Mouse (Mus musculus) midbrain, embryonic 10.5 days (tissue): Measurements from ENCODE around the gene Lrp5. TPM values are rescaled to one million over a fixed set of nuclear protein-coding genes. Genes with fewer than 3 reads are reported as not detected.
"Not testable (repeated sequence)": the region's sequence is repeated elsewhere in the genome, so short reads cannot be mapped to it uniquely, and the experiment has no call there.

Experiments used
- DNase-seq: peaks from one replicate; pipeline ENCODE4 v3.0.0-alpha.2; 2017; ENCODE audit warnings: low spot score
- H3K27ac ChIP-seq: fragments of 300-500 bp; sonication (generic); replicated peaks from 2 replicates; pipeline ENCODE4 v1.5.1; 2016; ENCODE audit warnings: mild to moderate bottlenecking
- H3K27me3 ChIP-seq: fragments of 300-500 bp; sonication (generic); 2 replicates; pipeline ENCODE4 v1.6.1; 2016; ENCODE audit warnings: low read depth, mild to moderate bottlenecking; ENCODE audit not compliant: poor library complexity, severe bottlenecking
- H3K36me3 ChIP-seq: fragments of 300-500 bp; sonication (generic); 2 replicates; pipeline ENCODE4 v1.6.1; 2016; ENCODE audit warnings: mild to moderate bottlenecking, moderate library complexity
- H3K4me1 ChIP-seq: fragments of 300-500 bp; sonication (generic); 2 replicates; pipeline ENCODE4 v1.6.1; 2016
- H3K4me3 ChIP-seq: fragments of 300-500 bp; sonication (generic); 2 replicates; pipeline ENCODE4 v1.5.1; 2016; ENCODE audit warnings: mild to moderate bottlenecking, moderate library complexity
- H3K9me3 ChIP-seq: fragments of 300-500 bp; sonication (generic); replicated peaks from 2 replicates; pipeline ENCODE4 v1.6.1; 2016; ENCODE audit warnings: mild to moderate bottlenecking
- WGBS: fragments of 180-500 bp; shearing (Covaris S2); methylation state at CpG from one replicate; pipeline ENCODE4 v1.1.7; 2016; 5-methylcytosine and 5-hydroxymethylcytosine counted together
- polyA plus RNA-seq: library from polyadenylated mRNA; unstranded; fragments of >200 nt; fragmentation: Nextera tagmentation; extraction: Ambion mirVana; gene quantifications from 2 replicates; pipeline ENCODE4 v1.2.1, GENCODE M21; 2016

Gene Lrp5
- polyA plus RNA-seq, 1 experiment from 2014 or later: 2.5 TPM

- Histone ChIP-seq H3K4me3 (no peak overlapping the region), H3K27ac (0 out of 2 replicates have a peak overlapping the region, but pooled peaks have one; percentile 39), H3K9me3 (peaks cover 11% of the 10 kb centered on the region; the same call in 1 of the 2 replicates), H3K4me1 (peaks cover 11% of the 10 kb centered on the region; the same call in 1 of the 2 replicates), H3K27me3 (no peaks in the 10 kb centered on the region), H3K36me3 (peaks cover 23% of the 10 kb centered on the region)
- WGBS: 86% methylated on average over 10 of the region's 10 CpGs
- DNase-seq: no peak
These were observed 17.8 kb downstream of the Lrp5 start for GRCm38 (mm10) chr19:3668551-3668950.

GRCm38 (mm10) chr19:3667979-3668378 is 18.4 kb downstream of the Lrp5 start:
- Histone ChIP-seq H3K36me3 (peaks cover 17% of the 10 kb centered on the region), H3K27ac (no peak overlapping the region), H3K4me3 (no peak overlapping the region), H3K9me3 (peaks cover 7% of the 10 kb centered on the region; the same call in 1 of the 2 replicates), H3K27me3 (no peaks in the 10 kb centered on the region), H3K4me1 (peaks cover 11% of the 10 kb centered on the region; the same call in 1 of the 2 replicates)
- no peak for DNase-seq
- 84% methylated on average over 11 of the region's 11 CpGs for WGBS

GRCm38 (mm10) chr19:3667155-3667895 is 19.0 kb downstream of the Lrp5 start:
- Histone ChIP-seq H3K9me3 (peaks cover under 1% of the 10 kb centered on the region; the same call in 1 of the 2 replicates), H3K4me3 (no peak overlapping the region), H3K27me3 (no peaks in the 10 kb centered on the region), H3K27ac (no peak overlapping the region), H3K4me1 (peaks cover 11% of the 10 kb centered on the region; the same call in 1 of the 2 replicates), H3K36me3 (peaks cover 11% of the 10 kb centered on the region)
- WGBS: 89% methylated on average over 6 of the region's 6 CpGs
- DNase-seq: no peak

GRCm38 (mm10) chr19:3666632-3667031 is 19.7 kb downstream of the Lrp5 start:
- 86% methylated on average over 2 of the region's 2 CpGs for WGBS
- no peak for DNase-seq
- no peak overlapping the region for H3K27ac ChIP-seq
- H3K9me3 ChIP-seq: no peaks in the 10 kb centered on the region
- H3K4me3 ChIP-seq: no peak overlapping the region
- H3K27me3 ChIP-seq: no peaks in the 10 kb centered on the region
- H3K36me3 ChIP-seq: 0 out of 2 replicates have a peak, but pooled peaks cover 4% of the 10 kb centered on the region
- peaks cover 11% of the 10 kb centered on the region; the same call in 1 of the 2 replicates for H3K4me1 ChIP-seq

DNA sequence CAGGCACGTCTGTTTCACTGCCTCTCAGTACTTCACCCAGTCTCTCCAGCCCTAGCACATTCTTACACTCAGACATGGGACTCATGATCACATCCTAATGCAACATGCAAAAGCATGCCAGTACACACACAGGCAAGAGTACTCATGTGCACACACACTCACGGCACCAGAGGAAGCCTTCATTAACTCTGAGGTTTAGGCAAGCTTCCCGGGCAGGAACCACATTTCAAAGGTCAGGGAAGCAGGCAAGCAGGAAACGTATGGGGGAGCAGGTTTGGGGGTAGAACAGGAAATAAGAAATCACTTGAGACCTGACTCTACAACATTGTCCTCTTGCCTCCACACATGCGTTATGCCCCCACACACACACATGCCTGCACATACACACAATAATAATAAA is 20.9 kb downstream of the Lrp5 start:
- no peak overlapping the region for H3K27ac ChIP-seq
- H3K36me3 ChIP-seq: no peaks in the 10 kb centered on the region
- 71% methylated on average over 5 of the region's 5 CpGs for WGBS
- no peaks in the 10 kb centered on the region for H3K9me3 ChIP-seq
- no peaks in the 10 kb centered on the region for H3K27me3 ChIP-seq
- no peak overlapping the region for H3K4me3 ChIP-seq
- peaks cover 11% of the 10 kb centered on the region; the same call in 1 of the 2 replicates for H3K4me1 ChIP-seq
- no peak for DNase-seq

DNA sequence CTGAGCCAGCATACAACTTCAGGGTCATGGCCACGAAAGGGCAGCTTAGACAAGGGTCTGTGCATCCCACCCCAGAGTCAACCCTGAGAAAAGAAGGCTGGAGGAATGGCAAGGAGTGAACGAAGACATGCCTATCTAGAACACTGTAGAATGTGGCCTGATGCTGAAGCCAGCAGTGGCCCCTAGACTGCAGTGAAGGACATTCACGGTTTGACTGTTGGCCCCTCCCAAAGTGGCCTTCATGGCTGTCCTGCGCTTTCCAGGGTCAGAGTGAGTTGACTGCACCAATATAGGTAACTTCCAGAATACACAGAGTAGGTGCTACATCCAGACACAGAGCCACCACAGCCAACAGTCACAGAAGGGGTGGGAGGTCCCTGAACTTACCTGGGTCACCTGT is 28.4 kb downstream of the Lrp5 start:
- no peak overlapping the region for H3K27ac ChIP-seq
- DNase-seq: no peak
- no peaks in the 10 kb centered on the region for H3K4me1 ChIP-seq
- H3K27me3 ChIP-seq: no peaks in the 10 kb centered on the region
- no peak overlapping the region for H3K4me3 ChIP-seq
- peaks cover 11% of the 10 kb centered on the region; the same call in 1 of the 2 replicates for H3K9me3 ChIP-seq
- peaks cover 45% of the 10 kb centered on the region for H3K36me3 ChIP-seq
- 88% methylated on average over 4 of the region's 4 CpGs for WGBS

DNA sequence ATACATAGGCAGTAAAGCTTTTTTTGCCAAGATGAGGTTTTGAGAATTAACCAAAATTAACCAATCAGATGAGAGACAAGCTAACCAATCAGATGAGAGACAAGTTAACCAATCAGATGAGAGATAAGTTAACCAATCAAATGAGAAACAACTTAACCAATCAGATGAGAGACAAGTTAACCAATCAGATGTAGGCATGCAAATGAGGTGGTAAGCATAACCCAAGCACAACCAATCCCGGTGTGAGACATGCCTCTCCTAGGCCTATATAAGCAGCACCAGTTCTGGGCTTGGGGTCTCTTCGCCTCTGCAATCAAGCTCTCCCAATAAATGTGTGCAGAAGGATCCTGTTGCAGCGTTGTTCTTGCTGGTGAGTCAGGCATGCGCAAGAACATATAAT is 29.3 kb downstream of the Lrp5 start:
- Histone ChIP-seq H3K36me3 (peaks cover 53% of the 10 kb centered on the region), H3K9me3 (peaks cover 11% of the 10 kb centered on the region; the same call in 1 of the 2 replicates)
- not testable (repeated sequence) for H3K4me3 ChIP-seq, H3K27ac ChIP-seq, H3K27me3 ChIP-seq, H3K4me1 ChIP-seq, DNase-seq
- WGBS: 96% methylated on average over 4 of the region's 4 CpGs

GRCm38 (mm10) chr19:3656144-3656543 is 30.2 kb downstream of the Lrp5 start:
- 81% methylated on average over 1 of the region's 1 CpGs for WGBS
- H3K36me3 ChIP-seq: peaks cover 62% of the 10 kb centered on the region
- no peak for DNase-seq
- H3K9me3 ChIP-seq: peaks cover 20% of the 10 kb centered on the region
- no peak overlapping the region for H3K27ac ChIP-seq
- no peak overlapping the region for H3K4me3 ChIP-seq
- H3K4me1 ChIP-seq: no peaks in the 10 kb centered on the region
- no peaks in the 10 kb centered on the region for H3K27me3 ChIP-seq

- no peak overlapping the region for H3K27ac ChIP-seq
- H3K4me3 ChIP-seq: no peak overlapping the region
- peaks cover 23% of the 10 kb centered on the region for H3K9me3 ChIP-seq
- no peaks in the 10 kb centered on the region for H3K4me1 ChIP-seq
- no peaks in the 10 kb centered on the region for H3K27me3 ChIP-seq
- DNase-seq: no peak
- peaks cover 74% of the 10 kb centered on the region for H3K36me3 ChIP-seq
- WGBS: 84% methylated on average over 4 of the region's 4 CpGs
These were observed 31.4 kb downstream of the Lrp5 start for GRCm38 (mm10) chr19:3654940-3655339.

GRCm38 (mm10) chr19:3654058-3654457 is 32.3 kb downstream of the Lrp5 start:
- DNase-seq: no peak

GRCm38 (mm10) chr19:3653508-3653907 is 32.9 kb downstream of the Lrp5 start:
- H3K27me3 ChIP-seq: no peaks in the 10 kb centered on the region
- H3K36me3 ChIP-seq: peaks cover 70% of the 10 kb centered on the region
- DNase-seq: no peak
- H3K9me3 ChIP-seq: peaks cover 21% of the 10 kb centered on the region
- no peak overlapping the region for H3K27ac ChIP-seq
- H3K4me3 ChIP-seq: no peak overlapping the region
- WGBS: 84% methylated on average over 4 of the region's 4 CpGs
- H3K4me1 ChIP-seq: peaks cover 6% of the 10 kb centered on the region; the same call in 1 of the 2 replicates

More at GRCm38 (mm10) chr19:3654058-3654457, 32.3 kb downstream of the Lrp5 start:
- 85% methylated on average over 5 of the region's 5 CpGs for WGBS
- no peak overlapping the region for H3K27ac ChIP-seq
- peaks cover 23% of the 10 kb centered on the region for H3K9me3 ChIP-seq
- H3K27me3 ChIP-seq: no peaks in the 10 kb centered on the region
- peaks cover 6% of the 10 kb centered on the region; the same call in 1 of the 2 replicates for H3K4me1 ChIP-seq
- peaks cover 76% of the 10 kb centered on the region for H3K36me3 ChIP-seq
- H3K4me3 ChIP-seq: no peak overlapping the region

DNA sequence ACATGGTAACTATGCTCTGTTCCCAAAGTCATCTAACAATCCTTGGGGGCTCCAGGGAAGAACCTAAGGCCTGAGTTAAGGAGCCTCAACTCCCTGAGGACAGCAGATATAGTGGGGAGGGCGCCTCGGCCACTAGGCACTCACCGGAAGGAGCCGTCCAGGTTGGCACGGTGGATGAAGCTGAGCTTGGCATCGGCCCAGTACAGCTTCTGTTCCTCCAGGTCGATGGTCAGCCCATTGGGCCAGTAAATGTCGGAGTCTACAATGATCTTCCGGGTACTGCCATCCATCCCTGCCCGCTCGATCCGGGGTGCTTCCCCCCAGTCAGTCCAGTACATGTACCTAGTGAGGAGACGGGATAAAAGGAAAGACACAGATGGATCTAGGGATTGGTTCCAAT is 34.4 kb downstream of the Lrp5 start:
- peaks cover 6% of the 10 kb centered on the region; the same call in 1 of the 2 replicates for H3K4me1 ChIP-seq
- no peak overlapping the region for H3K4me3 ChIP-seq
- H3K9me3 ChIP-seq: peaks cover 12% of the 10 kb centered on the region; the same call in 1 of the 2 replicates
- no peak for DNase-seq
- peaks cover 72% of the 10 kb centered on the region for H3K36me3 ChIP-seq
- no peak overlapping the region for H3K27ac ChIP-seq
- H3K27me3 ChIP-seq: no peaks in the 10 kb centered on the region
- 97% methylated on average over 13 of the region's 13 CpGs for WGBS

DNA sequence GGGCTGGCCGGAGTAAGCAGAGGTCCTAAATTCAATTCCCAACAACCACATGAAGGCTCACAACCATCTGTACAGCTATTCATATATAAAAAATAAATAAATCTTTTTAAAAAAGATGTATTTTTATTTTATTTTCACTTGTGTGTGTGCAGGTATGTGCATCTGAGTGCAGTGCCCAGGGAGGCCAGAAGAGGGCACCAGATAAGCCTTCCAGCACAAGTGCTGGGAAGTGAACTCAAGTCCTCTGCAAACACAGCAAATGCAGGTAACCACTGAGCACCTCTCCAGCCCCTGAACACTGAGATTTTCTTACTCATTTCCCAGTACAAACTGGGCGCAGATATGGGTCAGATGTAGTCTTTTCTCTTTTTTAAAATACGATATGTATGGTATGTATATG is 35.1 kb downstream of the Lrp5 start:
- DNase-seq: no peak
- peaks cover 6% of the 10 kb centered on the region; the same call in 1 of the 2 replicates for H3K4me1 ChIP-seq
- H3K9me3 ChIP-seq: peaks cover 12% of the 10 kb centered on the region; the same call in 1 of the 2 replicates
- 97% methylated on average over 3 of the region's 3 CpGs for WGBS
- no peak overlapping the region for H3K4me3 ChIP-seq
- H3K27me3 ChIP-seq: no peaks in the 10 kb centered on the region
- H3K27ac ChIP-seq: no peak overlapping the region
- H3K36me3 ChIP-seq: peaks cover 70% of the 10 kb centered on the region
